Mouse (Mus musculus): ENCODE results near the gene Atxn10. TPM values are rescaled to one million over a fixed set of nuclear protein-coding genes. Genes with fewer than 3 reads are reported as not detected.
A peak's percentile ranks its signal among the peaks of the same experiment; 100 is the strongest.

The Atxn10 gene
- polyA plus RNA-seq, 1 experiment from 2014 or later = 190 TPM

DNA sequence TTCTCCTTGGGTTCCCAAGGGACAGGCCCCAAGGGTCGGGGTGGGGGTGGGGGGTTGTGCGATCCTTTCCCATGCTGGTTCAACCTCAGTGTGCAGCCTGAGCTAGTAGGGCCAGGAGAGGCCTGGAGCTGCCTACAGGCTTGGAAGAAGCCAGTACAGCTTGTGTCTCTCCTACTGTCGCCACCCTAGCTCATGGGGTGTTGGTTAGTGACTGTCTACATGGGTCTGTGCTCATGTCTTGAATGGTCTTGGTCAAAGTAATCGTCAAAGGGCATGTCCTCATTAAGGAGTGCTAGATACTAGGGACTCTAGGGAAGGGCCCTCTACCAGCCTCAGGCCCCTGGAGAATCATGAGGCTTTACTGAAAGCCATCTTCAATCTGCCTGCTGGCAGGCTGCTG is 161.5 kb downstream of the Atxn10 start:
- Histone ChIP-seq H3K4me1 (ENCODE audit: insufficient read depth, low read depth, low read length) (no peaks in the 10 kb centered on the region), H3K27me3 (replicated peaks; ENCODE audit: insufficient read depth, low read length) (no peaks in the 10 kb centered on the region)
- 90% methylated on average over 4 of the region's 4 CpGs for WGBS

DNA sequence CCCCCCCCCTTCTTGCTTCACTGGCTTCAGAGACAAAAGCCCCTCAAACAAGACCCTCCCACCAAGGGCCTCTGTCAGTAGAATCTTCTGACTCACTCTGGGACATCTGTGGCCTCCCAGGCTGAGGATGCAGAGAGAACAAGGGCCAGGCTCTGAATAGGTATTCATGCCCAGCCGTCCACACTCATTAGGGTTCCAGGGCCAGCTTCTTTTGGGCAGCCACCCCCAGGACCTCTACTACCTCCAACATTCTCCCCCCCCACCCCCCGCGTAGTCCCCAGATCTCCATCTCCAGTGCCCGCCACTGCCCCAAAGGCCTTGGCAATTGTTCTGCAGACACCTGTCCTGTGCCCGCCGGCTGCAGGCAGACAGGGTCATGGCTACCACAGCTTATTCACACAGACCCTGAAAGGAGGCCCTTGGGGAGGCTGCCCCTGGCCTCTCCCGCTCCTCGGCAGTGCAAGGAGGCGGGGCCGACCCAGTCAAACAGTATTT is 162.0 kb downstream of the Atxn10 start:
- DNase-seq (ENCODE audit: low spot score) (no peak), ATAC-seq (no peak)
- Histone ChIP-seq H3K4me3 (ENCODE audit: low read depth, low read length) (no peak overlapping the region), H3K9me3 (ENCODE audit: low read length) (no peaks in the 10 kb centered on the region), H3K27me3 (replicated peaks; ENCODE audit: insufficient read depth, low read length) (no peaks in the 10 kb centered on the region), H3K36me3 (ENCODE audit: insufficient read depth, low read length) (no peaks in the 10 kb centered on the region), H3K27ac (ENCODE audit: low read length) (no peak overlapping the region), H3K4me2 (replicated peaks; ENCODE audit: low read depth, low read length) (no peak overlapping the region), H3K4me1 (ENCODE audit: insufficient read depth, low read depth, low read length) (no peaks in the 10 kb centered on the region), H3K9ac (replicated peaks; ENCODE audit: low read depth) (no peak overlapping the region)
- TF ChIP-seq CTCF (IDR thresholded peaks at IDR 0.05) (no peak), EP300 (IDR thresholded peaks at IDR 0.05) (no peak)
- WGBS = 47% methylated on average over 10 of the region's 10 CpGs

More for the DNA sequence above, 161.5 kb downstream of the Atxn10 start:
- Histone ChIP-seq H3K4me3 (ENCODE audit: low read depth, low read length) (no peak overlapping the region), H3K9me3 (ENCODE audit: low read length) (no peaks in the 10 kb centered on the region), H3K4me2 (replicated peaks; ENCODE audit: low read depth, low read length) (no peak overlapping the region), H3K9ac (replicated peaks; ENCODE audit: low read depth) (no peak overlapping the region), H3K36me3 (ENCODE audit: insufficient read depth, low read length) (no peaks in the 10 kb centered on the region), H3K27ac (ENCODE audit: low read length) (no peak overlapping the region)
- DNase-seq (ENCODE audit: low spot score) = no peak
- ATAC-seq = no peak
- TF ChIP-seq CTCF (IDR thresholded peaks at IDR 0.05) = no peak
- no peak for TF ChIP-seq EP300 (IDR thresholded peaks at IDR 0.05)

DNA sequence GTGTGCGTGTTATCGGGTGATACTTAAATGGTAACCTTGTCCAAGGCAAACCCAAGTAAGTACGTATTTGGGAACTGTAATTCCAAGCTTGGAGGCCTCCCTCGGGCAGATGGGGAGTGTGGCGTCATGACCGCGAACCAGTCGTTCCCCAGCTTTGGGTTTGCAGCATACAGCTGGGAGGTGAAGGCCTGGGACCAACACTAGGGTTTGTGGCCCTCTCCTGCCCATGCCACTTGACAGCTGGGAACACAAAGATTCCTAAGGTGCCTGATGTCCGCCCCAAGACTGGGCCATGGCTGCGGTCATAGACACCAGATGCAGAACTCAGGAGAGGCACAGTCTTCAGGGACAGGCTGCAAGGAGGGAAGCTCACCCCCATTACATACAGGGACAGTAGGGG is 164.2 kb downstream of the Atxn10 start:
- Histone ChIP-seq H3K4me1 (ENCODE audit: insufficient read depth, low read depth, low read length) (no peaks in the 10 kb centered on the region), H3K4me2 (replicated peaks; ENCODE audit: low read depth, low read length) (no peak overlapping the region), H3K9me3 (ENCODE audit: low read length) (no peaks in the 10 kb centered on the region), H3K36me3 (ENCODE audit: insufficient read depth, low read length) (no peaks in the 10 kb centered on the region), H3K27me3 (replicated peaks; ENCODE audit: insufficient read depth, low read length) (no peaks in the 10 kb centered on the region), H3K9ac (replicated peaks; ENCODE audit: low read depth) (no peak overlapping the region), H3K4me3 (ENCODE audit: low read depth, low read length) (no peak overlapping the region), H3K27ac (ENCODE audit: low read length) (no peak overlapping the region)
- DNase-seq (ENCODE audit: low spot score) (no peak), ATAC-seq (no peak)
- 81% methylated on average over 10 of the region's 10 CpGs for WGBS
- TF ChIP-seq CTCF (IDR thresholded peaks at IDR 0.05) (no peak), EP300 (IDR thresholded peaks at IDR 0.05) (no peak)

DNA sequence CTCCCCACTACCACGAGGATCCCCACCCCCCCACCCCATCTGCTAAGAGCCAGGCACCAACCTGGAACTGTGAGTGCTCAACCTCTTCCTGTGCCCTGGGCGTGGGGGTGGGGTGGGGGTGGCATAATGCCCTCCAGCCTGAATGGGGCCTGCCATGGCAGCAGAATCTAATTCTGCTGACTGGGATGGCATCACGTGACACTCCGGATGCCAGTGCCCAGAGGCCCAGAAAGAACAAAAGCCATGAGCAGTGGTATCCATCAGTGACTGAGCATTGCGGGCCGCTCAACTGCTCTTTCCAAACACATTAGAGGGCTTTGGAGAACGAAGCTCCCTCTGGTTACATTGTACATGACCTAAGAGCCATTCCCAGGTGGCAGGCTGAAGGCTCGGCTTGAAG is 167.1 kb downstream of the Atxn10 start, which contains the start of gene 7530416G11Rik:
7530416G11Rik (minus strand) TSS at position 101 of the 400 bp plus-strand sequence.
- H3K9me3 ChIP-seq (ENCODE audit: low read length) = no peaks in the 10 kb centered on the region
- H3K36me3 ChIP-seq (ENCODE audit: insufficient read depth, low read length) = no peaks in the 10 kb centered on the region
- H3K27me3 ChIP-seq (replicated peaks; ENCODE audit: insufficient read depth, low read length) = no peaks in the 10 kb centered on the region
- H3K4me1 ChIP-seq (ENCODE audit: insufficient read depth, low read depth, low read length) = no peaks in the 10 kb centered on the region; the same call in 1 of the 2 replicates
- H3K4me2 ChIP-seq (replicated peaks; ENCODE audit: low read depth, low read length) = no peak within 1 kb of the TSS
- no peak within 1 kb of the TSS for H3K9ac ChIP-seq (replicated peaks; ENCODE audit: low read depth)
- WGBS = 91% methylated on average over 8 of the region's 8 CpGs
- no peak within 1 kb of the TSS for H3K27ac ChIP-seq (ENCODE audit: low read length)
- TF ChIP-seq CTCF (IDR thresholded peaks at IDR 0.05) (no peak), EP300 (IDR thresholded peaks at IDR 0.05) (no peak)
- DNase-seq (ENCODE audit: low spot score) = no peak
- no peak within 1 kb of the TSS for H3K4me3 ChIP-seq (ENCODE audit: low read depth, low read length)
- ATAC-seq = no peak

DNA sequence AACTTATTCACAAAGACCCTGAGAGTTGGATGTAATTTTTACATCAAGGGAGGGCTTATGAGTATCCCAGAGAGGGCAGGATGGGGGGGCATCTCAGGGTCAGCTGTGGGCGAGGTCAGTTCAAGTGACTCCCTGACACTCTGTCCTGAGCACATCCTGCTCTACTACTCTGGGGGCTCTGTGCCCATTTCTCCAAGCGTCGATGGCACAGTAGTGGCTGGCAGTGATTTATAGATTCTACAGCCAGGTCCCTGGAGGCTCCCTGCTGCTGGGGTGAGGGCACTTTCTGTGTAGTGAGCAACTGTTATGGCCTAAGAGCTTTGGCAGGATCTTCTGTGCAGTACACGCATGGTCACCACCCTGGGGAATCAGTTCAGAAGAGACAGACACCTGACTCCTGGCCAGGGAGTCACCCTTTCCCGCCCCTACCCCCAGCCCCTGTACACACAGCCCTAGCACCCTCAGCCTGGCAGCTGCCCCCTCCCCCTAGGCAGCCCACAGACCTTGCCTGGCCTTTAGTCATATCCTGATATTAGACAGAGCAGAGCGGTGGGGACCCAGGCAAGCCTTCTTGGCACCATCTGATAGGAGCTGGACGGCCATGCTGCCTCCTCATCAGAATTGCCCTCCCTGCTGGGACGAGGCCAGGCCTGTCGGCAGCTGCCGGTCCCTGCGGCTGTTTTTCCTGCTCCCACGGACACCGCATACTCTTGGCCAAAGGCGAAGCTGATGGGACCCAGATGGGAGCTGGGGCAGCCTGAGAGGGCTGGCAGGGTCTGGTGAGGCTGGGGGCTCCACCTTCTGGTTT is 169.3 kb downstream of the Atxn10 start:
- ATAC-seq = peak; percentile 64
- H3K4me2 ChIP-seq (replicated peaks; ENCODE audit: low read depth, low read length) = no peak overlapping the region

DNA sequence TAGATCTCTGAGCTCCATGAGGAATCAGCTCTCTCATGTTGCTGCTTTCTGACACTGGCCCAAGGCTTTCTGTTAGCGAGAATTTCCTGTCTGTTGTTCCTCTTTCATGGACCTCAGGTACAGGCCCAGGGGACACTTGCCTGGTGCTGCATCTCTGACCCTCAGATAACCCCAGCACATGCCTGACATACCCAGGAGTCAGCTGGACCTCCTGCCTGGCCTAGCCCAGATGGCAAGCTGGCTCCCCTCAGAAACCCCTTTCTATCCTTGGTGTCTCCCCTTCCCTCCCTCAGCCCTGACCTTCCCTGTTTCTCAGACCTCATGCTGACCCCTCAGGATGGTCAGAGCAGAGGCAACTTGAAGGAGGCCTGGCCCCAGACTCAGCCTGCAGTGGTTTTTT is 170.6 kb downstream of the Atxn10 start:
- Histone ChIP-seq H3K4me1 (ENCODE audit: insufficient read depth, low read depth, low read length) (no peaks in the 10 kb centered on the region; the same call in 1 of the 2 replicates), H3K27ac (ENCODE audit: low read length) (no peak overlapping the region), H3K27me3 (replicated peaks; ENCODE audit: insufficient read depth, low read length) (no peaks in the 10 kb centered on the region), H3K9me3 (ENCODE audit: low read length) (no peaks in the 10 kb centered on the region), H3K9ac (replicated peaks; ENCODE audit: low read depth) (no peak overlapping the region), H3K36me3 (ENCODE audit: insufficient read depth, low read length) (no peaks in the 10 kb centered on the region), H3K4me3 (ENCODE audit: low read depth, low read length) (no peak overlapping the region), H3K4me2 (replicated peaks; ENCODE audit: low read depth, low read length) (no peak overlapping the region)
- TF ChIP-seq CTCF (IDR thresholded peaks at IDR 0.05) (no peak), EP300 (IDR thresholded peaks at IDR 0.05) (no peak)
- whole genome bisulfite sequencing = 70% methylated on average over 1 of the region's 1 CpGs
- no peak for DNase-seq (ENCODE audit: low spot score)
- ATAC-seq = no peak

More for the DNA sequence above, 169.3 kb downstream of the Atxn10 start:
- Histone ChIP-seq H3K4me3 (ENCODE audit: low read depth, low read length) (no peak overlapping the region), H3K9ac (replicated peaks; ENCODE audit: low read depth) (no peak overlapping the region), H3K36me3 (ENCODE audit: insufficient read depth, low read length) (no peaks in the 10 kb centered on the region), H3K27ac (ENCODE audit: low read length) (no peak overlapping the region), H3K9me3 (ENCODE audit: low read length) (no peaks in the 10 kb centered on the region), H3K4me1 (ENCODE audit: insufficient read depth, low read depth, low read length) (no peaks in the 10 kb centered on the region; the same call in 1 of the 2 replicates), H3K27me3 (replicated peaks; ENCODE audit: insufficient read depth, low read length) (no peaks in the 10 kb centered on the region)
- peak; percentile 63 for DNase-seq (ENCODE audit: low spot score)
- 44% methylated on average over 14 of the region's 14 CpGs for WGBS
- TF ChIP-seq EP300 (IDR thresholded peaks at IDR 0.05) (no peak), CTCF (IDR thresholded peaks at IDR 0.05) (peak; percentile 33)
